Mouse (Mus musculus): ENCODE data around the gene Arvcf.

GRCm38 (mm10) chr16:18379338-18380001 is 31.5 kb downstream of the Arvcf start:
- no peak for TF ChIP-seq POLR2A (IDR thresholded peaks at IDR 0.05; ENCODE audit: extremely low read depth, insufficient read depth, low read length)
- no peak for TF ChIP-seq CTCF (IDR thresholded peaks at IDR 0.05; ENCODE audit: low read depth, low read length)
